Mouse (Mus musculus): Measurements from ENCODE around the gene Olfr1123.
A peak's percentile ranks its signal among the peaks of the same experiment; 100 is the strongest.
"Not testable (repeated sequence)": the region's sequence is repeated elsewhere in the genome, so short reads cannot be mapped to it uniquely, and the experiment has no call there.

Olfr1123 gene

GRCm38 (mm10) chr2:87416335-87416734, at the start of gene Olfr1123:
TSS of gene Olfr1123 (plus strand) at chr2:87416635.
- no peak for DNase-seq

DNA sequence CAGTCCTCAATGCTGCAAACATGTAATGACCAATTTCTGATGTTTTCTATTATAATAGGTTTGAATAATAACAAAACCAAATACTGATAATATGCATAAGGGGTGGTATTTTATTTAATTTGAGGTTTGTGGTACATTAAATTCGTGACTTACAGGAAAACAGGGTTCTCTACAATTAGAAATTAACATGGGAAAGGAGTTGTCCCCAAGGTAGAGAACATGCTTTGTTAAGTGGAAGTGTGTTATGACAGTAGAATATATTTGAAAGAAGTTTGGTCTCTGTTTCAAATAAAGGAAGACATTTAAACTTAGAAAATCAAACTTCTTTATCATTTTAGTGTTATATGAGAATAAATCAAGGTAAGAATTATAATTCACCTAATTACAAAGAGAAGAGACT, 46.8 kb upstream of the Olfr1123 start, which contains the start of gene Olfr1121:
Gene Olfr1121 (plus strand): TSS at position 301 of the 400 bp plus-strand sequence.
- DNase-seq, result no peak

DNA sequence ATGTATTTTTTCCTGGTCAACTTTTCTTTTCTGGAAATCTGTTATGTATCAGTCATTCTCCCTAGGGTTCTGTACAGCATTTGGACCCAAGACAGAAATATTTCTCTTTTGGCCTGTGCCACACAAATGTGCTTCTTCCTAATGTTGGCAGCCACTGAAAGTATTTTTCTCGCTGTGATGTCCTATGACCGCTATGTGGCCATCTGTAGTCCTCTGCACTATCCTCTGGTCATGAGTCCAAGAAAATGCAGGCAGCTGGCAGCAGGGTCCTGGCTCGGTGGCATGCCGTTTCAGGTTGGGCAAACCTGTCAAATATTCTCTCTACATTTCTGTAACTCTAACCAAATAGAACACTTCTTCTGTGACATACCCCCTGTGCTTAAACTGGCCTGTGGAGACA, 44.7 kb upstream of the Olfr1123 start:
- peak; percentile 65 to 68 for DNase-seq

- DNase-seq, result no peak
Measured at GRCm38 (mm10) chr2:87383935-87384334, 32.5 kb upstream of the Olfr1123 start.

GRCm38 (mm10) chr2:87385549-87385948, 30.9 kb upstream of the Olfr1123 start, which contains the start of gene Olfr1122:
TSS of gene Olfr1122 (plus strand) at chr2:87385849.
- no peak for DNase-seq

DNA sequence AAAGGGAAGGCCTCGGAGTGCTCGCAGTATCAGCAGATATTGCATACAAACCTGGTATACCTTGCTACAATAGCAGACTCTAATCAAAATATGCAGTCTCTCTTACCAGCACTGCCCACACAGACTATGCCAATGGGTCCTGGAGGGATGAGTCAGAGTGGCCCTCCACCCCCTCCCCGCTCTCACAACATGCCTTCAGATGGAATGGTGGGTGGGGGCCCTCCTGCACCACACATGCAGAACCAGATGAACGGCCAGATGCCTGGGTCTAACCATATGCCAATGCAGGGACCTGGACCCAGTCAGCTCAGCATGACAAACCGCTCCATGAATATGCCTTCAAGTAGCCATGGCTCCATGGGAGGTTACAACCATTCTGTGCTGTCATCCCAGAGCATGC, 22.8 kb upstream of the Olfr1123 start:
- DNase-seq, result not testable (repeated sequence)

- not testable (repeated sequence) for DNase-seq
Measured at GRCm38 (mm10) chr2:87394686-87395085, 21.7 kb upstream of the Olfr1123 start.

GRCm38 (mm10) chr2:87429975-87430374, 13.5 kb downstream of the Olfr1123 start, which contains the start of gene Olfr1124:
TSS of gene Olfr1124 (plus strand) at chr2:87430275.
- DNase-seq, result no peak

- DNase-seq, result no peak
Measured at GRCm38 (mm10) chr2:87437731-87438130, 21.3 kb downstream of the Olfr1123 start.

DNA sequence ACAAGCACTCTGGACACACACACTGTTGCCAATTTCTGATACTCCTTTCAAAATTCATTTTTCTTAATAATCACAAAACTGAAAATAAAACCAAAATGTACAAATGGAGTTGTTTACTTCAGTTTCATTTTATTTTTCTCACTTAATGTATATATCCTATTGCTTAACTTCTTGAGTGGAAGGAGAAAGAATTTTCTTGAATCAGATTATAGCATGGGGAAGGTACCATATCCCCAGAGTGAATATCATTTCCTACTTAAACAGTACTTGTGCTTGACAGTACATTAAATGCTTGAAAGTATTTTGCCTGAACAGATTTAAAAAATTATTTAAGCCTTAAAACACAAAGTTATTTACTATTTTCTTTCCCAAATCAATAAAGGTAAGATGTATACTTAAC, 37.2 kb downstream of the Olfr1123 start, which contains the start of gene Olfr1126:
Gene Olfr1126 (plus strand): TSS at position 301 of the 400 bp plus-strand sequence.
- DNase-seq, result no peak

DNA sequence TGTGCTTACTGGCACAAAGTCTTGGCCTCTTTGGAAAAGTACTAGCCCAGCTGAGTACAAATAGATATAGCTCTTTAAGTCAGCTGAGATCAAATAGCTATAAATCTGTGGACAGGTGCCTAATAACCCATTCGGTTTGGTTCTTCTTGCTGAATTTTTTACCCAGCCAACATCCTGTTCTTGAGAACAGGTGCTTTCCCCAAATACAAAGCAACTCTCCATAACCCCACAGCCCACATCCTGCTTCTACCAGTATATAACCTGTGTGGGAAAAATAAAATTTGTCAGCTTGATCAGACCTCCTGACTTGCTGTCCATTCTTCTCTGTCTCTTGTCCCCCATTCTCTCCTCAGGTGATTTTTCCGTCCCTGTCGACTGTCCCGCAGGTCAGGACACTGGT, 45.3 kb downstream of the Olfr1123 start:
- no peak for DNase-seq

All from cerebellum, postnatal 36 days (tissue).